Mouse (Mus musculus) midbrain, embryonic 12.5 days (tissue): ENCODE measurements around the gene Nkx2-1. TPM values are rescaled to one million over a fixed set of nuclear protein-coding genes. Genes with fewer than 3 reads are reported as not detected.
"Not testable (repeated sequence)": the region's sequence is repeated elsewhere in the genome, so short reads cannot be mapped to it uniquely, and the experiment has no call there.

Source experiments
- ATAC-seq: fragments of 200-750 bp; cut with Nextera tagmentation; 2 replicates; pipeline ENCODE4 v1.8.0; 2017; ENCODE audit warnings: low read depth, moderate TSS enrichment, moderate library complexity; ENCODE audit not compliant: low FRiP score
- H3K27ac ChIP-seq: fragments of 300-500 bp; sonication (generic); replicated peaks from 2 replicates; pipeline ENCODE4 v1.5.1; 2016; ENCODE audit warnings: mild to moderate bottlenecking
- H3K27me3 ChIP-seq: fragments of 300-500 bp; sonication (generic); 2 replicates; pipeline ENCODE4 v1.6.1; 2016; ENCODE audit warnings: mild to moderate bottlenecking
- H3K36me3 ChIP-seq: fragments of 300-500 bp; sonication (generic); 2 replicates; pipeline ENCODE4 v1.6.1; 2016
- H3K4me1 ChIP-seq: fragments of 300-500 bp; sonication (generic); 2 replicates; pipeline ENCODE4 v1.6.1; 2016
- H3K4me2 ChIP-seq: fragments of 300-500 bp; sonication (generic); replicated peaks from 2 replicates; pipeline ENCODE4 v1.6.1; 2016; ENCODE audit warnings: mild to moderate bottlenecking, moderate library complexity
- H3K4me3 ChIP-seq: fragments of 300-500 bp; sonication (generic); 2 replicates; pipeline ENCODE4 v1.5.1; 2016; ENCODE audit warnings: mild to moderate bottlenecking
- H3K9ac ChIP-seq: fragments of 300-500 bp; sonication (generic); replicated peaks from 2 replicates; pipeline ENCODE4 v1.6.1; 2016; ENCODE audit warnings: mild to moderate bottlenecking, moderate library complexity
- H3K9me3 ChIP-seq: fragments of 300-500 bp; sonication (generic); 2 replicates; pipeline ENCODE4 v1.6.1; 2016; ENCODE audit warnings: mild to moderate bottlenecking
- WGBS: fragments of 180-500 bp; shearing (Covaris S2); methylation state at CpG from one replicate; pipeline ENCODE4 v1.1.7; 2016; 5-methylcytosine and 5-hydroxymethylcytosine counted together
- polyA plus RNA-seq: library from polyadenylated mRNA; unstranded; fragments of >200 nt; fragmentation: Nextera tagmentation; extraction: Ambion mirVana; gene quantifications from 2 replicates; pipeline ENCODE4 v1.2.1, GENCODE M21; 2016

Gene Nkx2-1
- polyA plus RNA-seq, 1 experiment from 2014 or later, result 5.2 TPM

DNA sequence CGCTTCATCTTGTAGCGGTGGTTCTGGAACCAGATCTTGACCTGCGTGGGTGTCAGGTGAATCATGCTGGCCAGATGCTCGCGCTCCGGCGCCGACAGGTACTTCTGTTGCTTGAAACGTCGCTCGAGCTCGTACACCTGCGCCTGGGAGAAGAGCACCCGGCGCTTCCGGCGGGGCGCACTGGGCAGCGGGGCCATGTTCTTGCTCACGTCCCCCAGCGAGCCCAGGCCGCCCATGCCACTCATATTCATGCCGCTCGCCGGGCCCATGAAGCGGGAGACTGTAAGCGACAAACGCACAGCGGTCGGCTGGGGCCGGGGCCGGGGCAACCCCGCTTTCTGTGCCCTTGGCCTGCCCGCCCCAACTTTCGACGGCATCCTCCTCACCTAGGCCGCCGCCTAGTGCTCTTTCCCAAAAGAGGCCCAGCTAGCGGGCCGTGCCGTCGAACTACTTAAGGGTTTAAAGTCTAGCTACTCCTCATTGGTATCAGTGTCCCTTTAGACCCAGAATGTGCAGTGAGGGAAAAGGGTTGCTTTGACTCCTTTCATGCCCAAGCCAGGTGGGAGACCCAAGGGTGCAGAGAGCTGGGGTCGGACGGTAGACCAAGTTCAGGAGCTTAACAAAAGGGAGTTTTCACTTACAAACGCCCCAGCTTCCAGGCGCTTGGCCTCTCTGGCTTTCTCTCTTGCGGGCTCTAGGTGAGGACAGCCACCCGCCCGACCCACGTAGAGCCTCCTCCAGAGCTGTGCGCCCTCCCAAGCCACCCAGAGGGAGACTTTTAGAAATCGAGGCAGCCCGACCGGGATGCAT lies 3.0 kb downstream of the Nkx2-1 start:
- Histone ChIP-seq H3K4me1 (peaks cover 9% of the 10 kb centered on the region; the same call in 1 of the 2 replicates), H3K36me3 (no peaks in the 10 kb centered on the region), H3K9me3 (no peaks in the 10 kb centered on the region), H3K4me3 (peak overlapping the region; percentile 37), H3K27ac (no peak overlapping the region), H3K4me2 (peak overlapping the region; percentile 23), H3K9ac (peak overlapping the region; percentile 50; the same call in 1 of the 2 replicates), H3K27me3 (peaks cover 99% of the 10 kb centered on the region)
- no peak for ATAC-seq
- WGBS, result 2% methylated on average over 54 of the region's 54 CpGs

DNA sequence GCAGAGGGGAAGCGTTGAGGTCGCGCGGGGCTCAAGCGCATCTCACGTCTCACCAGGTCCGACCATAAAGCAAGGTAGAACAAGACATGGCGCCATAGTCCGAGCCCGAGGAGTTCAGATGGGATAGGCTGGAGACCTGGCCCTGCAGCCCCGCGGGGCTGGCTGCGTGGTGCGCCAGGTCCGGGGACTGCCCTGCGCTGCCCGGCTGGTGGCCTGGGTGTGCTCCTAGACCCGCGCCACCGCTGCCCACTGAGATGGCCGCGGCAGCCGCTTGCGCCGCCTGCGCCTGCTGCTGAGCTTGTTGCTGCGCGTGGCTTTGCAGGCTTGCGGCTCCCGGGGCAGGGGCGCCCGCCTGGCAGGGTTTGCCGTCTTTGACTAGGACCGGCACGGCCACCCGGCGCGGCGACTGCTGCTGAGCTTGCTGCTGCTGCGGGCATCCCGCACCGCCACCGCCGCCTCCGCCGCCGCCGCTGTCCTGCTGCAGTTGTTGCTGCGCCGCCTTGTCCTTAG lies 3.7 kb downstream of the Nkx2-1 start:
- peaks cover 9% of the 10 kb centered on the region; the same call in 1 of the 2 replicates for H3K4me1 ChIP-seq
- H3K27ac ChIP-seq, result no peak overlapping the region; the same call in 1 of the 2 replicates
- peak overlapping the region; percentile 37 for H3K4me3 ChIP-seq
- no peaks in the 10 kb centered on the region for H3K9me3 ChIP-seq
- ATAC-seq, result peak; percentile 13; the same call in 1 of the 2 replicates
- peaks cover 99% of the 10 kb centered on the region for H3K27me3 ChIP-seq
- no peak overlapping the region; the same call in 1 of the 2 replicates for H3K9ac ChIP-seq
- peak overlapping the region; percentile 23 for H3K4me2 ChIP-seq
- WGBS, result under 1% methylated on average over 50 of the region's 50 CpGs
- no peaks in the 10 kb centered on the region for H3K36me3 ChIP-seq

DNA sequence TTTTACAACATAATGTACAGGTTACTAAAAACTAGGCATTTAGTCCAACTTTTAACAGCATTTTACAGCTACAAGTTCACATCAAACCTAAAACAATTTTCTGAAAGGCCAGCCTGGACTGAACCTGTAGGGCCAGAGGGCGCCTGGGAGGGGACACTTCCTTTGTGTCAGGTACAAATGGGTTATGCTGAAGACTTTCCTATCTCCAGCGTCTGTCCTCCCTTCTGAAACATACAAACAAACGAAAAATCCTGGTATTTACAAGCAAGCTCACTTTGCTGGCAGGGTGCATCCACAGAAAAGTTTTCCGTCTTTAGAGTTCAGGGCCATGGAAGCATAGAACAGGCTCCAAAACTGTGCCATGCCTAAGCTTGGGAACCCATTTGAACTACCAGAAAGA lies 4.6 kb downstream of the Nkx2-1 start:
- H3K4me2 ChIP-seq, result no peak overlapping the region
- peaks cover 97% of the 10 kb centered on the region for H3K27me3 ChIP-seq
- H3K9me3 ChIP-seq, result no peaks in the 10 kb centered on the region
- no peaks in the 10 kb centered on the region for H3K36me3 ChIP-seq
- peak overlapping the region; percentile 4; the same call in 1 of the 2 replicates for H3K4me3 ChIP-seq
- peaks cover 9% of the 10 kb centered on the region; the same call in 1 of the 2 replicates for H3K4me1 ChIP-seq
- no peak for ATAC-seq
- H3K27ac ChIP-seq, result no peak overlapping the region
- WGBS, result 2% methylated on average over 4 of the region's 4 CpGs
- no peak overlapping the region for H3K9ac ChIP-seq

DNA sequence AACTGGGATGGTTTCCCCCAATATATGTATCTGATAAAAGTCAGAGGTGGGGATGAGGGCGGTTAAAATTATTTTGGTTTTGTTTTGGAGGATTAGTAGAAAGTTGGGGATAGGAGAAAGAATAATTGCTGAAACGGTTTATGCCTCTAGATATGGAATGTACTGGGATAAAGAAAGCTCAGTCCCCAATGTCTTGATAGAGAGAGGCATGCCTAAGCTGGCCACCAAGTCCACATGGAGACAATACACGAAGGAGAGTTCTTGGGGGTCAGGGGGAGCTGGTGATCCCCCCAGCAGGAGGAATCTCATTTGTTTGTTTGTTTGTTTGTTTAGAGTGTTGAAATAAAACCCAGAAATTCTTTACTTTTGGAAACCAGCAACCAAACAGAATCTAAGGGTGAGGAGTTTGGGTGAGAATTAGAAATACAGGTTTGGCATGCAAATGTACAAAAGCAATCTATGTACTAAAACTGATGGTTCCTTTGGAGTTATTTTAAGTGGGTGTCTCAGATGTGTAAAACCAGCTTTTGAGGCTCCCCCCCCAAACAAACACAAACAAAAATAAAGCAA lies 5.6 kb downstream of the Nkx2-1 start:
- peaks cover 97% of the 10 kb centered on the region for H3K27me3 ChIP-seq
- H3K9ac ChIP-seq, result no peak overlapping the region
- H3K4me2 ChIP-seq, result no peak overlapping the region; the same call in 1 of the 2 replicates
- no peak overlapping the region for H3K27ac ChIP-seq
- H3K36me3 ChIP-seq, result no peaks in the 10 kb centered on the region
- ATAC-seq, result no peak
- H3K4me3 ChIP-seq, result no peak overlapping the region
- no peaks in the 10 kb centered on the region for H3K9me3 ChIP-seq
- 3% methylated on average over 3 of the region's 3 CpGs for WGBS
- peaks cover 9% of the 10 kb centered on the region; the same call in 1 of the 2 replicates for H3K4me1 ChIP-seq

DNA sequence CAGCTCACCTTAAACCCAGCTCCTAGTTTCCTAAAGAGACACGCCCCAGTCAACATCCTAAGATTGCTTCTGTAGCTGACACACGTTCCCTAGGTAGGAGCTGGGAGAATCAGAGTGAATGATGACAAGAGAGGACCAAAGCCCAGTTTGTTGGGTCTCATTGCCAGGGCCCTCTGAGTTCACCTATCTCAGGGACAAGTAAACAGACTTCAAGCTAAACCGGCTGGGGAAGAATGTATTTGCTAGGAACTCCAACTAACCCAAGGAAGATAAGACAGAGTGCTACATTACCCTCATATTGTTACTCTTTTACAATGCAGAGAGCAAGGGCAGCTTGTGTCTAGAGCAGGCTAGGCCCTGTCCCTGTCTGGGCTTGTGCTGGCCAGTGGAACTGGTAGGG lies 6.8 kb downstream of the Nkx2-1 start:
- no peak for ATAC-seq
- Histone ChIP-seq H3K9ac (no peak overlapping the region), H3K27me3 (peaks cover 94% of the 10 kb centered on the region), H3K36me3 (no peaks in the 10 kb centered on the region), H3K27ac (no peak overlapping the region), H3K4me3 (no peak overlapping the region), H3K4me2 (no peak overlapping the region), H3K4me1 (peaks cover 9% of the 10 kb centered on the region; the same call in 1 of the 2 replicates), H3K9me3 (no peaks in the 10 kb centered on the region)
- 8% methylated on average over 3 of the region's 3 CpGs for WGBS

DNA sequence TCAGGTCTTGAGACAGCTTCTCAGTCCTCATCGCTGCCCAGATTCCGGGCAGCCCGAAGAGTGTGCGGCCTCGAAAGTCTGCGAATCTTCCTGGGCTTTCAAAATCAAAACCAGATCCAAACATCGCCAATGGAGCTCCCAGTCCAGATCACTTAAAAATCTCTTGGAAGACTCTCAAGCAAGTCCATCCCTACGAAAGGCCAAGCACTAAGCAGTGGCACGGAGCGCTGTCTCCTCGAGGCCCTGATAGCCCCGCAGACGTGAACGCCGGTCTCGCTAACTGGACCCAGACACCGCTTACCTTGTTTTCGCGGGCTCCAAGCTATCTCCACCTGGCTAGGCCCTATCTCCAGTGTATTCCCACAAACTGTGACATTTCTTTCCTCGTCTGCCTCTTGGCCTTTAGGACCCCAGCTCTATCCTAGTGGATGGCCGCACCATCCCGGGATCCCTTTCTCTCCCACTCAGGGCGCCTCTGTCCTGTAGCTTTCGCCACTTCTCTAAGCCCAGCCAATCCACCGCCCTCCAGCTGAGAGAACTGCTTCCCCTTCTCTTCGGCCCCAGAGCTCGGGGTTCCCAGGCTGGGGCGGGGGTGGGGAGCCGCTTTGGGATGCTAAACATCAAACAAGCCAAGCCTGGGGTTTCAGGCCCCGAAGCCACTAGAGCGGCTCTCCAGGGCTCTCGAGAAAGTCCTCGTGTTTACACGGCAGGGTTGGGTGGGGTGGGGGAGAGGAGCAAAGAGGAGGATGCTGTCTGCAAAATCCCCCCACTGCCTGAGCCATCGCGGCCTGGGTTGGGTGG lies 7.6 kb downstream of the Nkx2-1 start:
- Histone ChIP-seq H3K9me3 (no peaks in the 10 kb centered on the region), H3K27ac (no peak overlapping the region; the same call in 1 of the 2 replicates), H3K27me3 (peaks cover 94% of the 10 kb centered on the region), H3K36me3 (no peaks in the 10 kb centered on the region), H3K4me1 (0 out of 2 replicates have a peak, but pooled peaks cover 4% of the 10 kb centered on the region), H3K4me3 (peak overlapping the region; percentile 14), H3K9ac (no peak overlapping the region), H3K4me2 (0 out of 2 replicates have a peak overlapping the region, but pooled peaks have one; percentile 5)
- no peak for ATAC-seq
- under 1% methylated on average over 36 of the region's 36 CpGs for WGBS

DNA sequence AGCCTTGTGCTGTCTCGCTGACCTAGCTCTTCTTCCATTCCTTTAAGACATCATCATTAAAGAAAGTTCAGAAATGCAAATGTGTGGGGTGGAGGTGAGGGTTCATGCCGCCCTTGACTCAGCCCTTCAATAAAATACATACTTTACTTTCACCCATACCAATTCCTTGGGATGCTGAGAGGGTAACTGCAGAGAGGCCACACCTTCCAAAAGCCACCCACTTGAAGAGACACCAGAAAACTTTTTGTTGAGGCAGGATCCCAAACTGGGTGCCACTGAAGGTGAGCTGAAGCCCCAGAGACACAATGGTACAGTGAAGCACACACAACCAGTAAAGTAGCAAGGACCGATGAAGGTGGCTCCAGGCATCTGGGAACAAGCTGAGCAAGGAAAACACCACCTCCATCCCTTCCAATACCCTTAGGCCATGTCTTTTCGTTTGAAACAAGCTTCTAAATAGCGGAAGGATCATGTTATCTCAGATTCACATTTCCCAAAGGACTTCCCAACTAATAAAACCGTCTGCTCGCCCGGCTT lies 8.6 kb downstream of the Nkx2-1 start:
- peaks cover 93% of the 10 kb centered on the region for H3K27me3 ChIP-seq
- no peak overlapping the region for H3K27ac ChIP-seq
- H3K9ac ChIP-seq, result no peak overlapping the region
- WGBS, result 2% methylated on average over 8 of the region's 8 CpGs
- no peak for ATAC-seq
- H3K4me2 ChIP-seq, result 0 out of 2 replicates have a peak overlapping the region, but pooled peaks have one; percentile 5
- H3K4me3 ChIP-seq, result peak overlapping the region; percentile 4; the same call in 1 of the 2 replicates
- H3K4me1 ChIP-seq, result 0 out of 2 replicates have a peak, but pooled peaks cover 3% of the 10 kb centered on the region
- no peaks in the 10 kb centered on the region for H3K36me3 ChIP-seq
- no peaks in the 10 kb centered on the region for H3K9me3 ChIP-seq

DNA sequence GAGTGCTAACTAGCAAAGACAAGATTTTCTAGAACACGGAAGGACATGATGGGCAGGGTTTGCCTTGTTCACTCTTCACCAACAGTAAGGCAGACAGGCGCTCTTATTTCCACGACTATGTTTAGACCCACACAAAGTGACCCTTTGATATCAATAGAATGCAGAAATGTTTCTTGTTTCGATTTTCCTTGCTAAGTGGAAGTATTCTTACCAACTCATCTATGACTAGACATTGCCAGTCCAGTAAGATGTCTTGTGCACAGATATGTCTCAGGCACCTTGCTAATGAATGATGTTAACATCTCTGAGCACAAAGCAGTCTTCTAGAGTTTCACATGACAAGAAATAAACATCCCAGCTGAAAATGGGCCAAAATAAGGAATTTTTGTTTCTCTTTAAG lies 9.6 kb downstream of the Nkx2-1 start:
- no peak overlapping the region for H3K4me3 ChIP-seq
- no peaks in the 10 kb centered on the region for H3K9me3 ChIP-seq
- H3K27me3 ChIP-seq, result peaks cover 93% of the 10 kb centered on the region
- no peaks in the 10 kb centered on the region for H3K36me3 ChIP-seq
- no peak overlapping the region for H3K27ac ChIP-seq
- no peak overlapping the region for H3K9ac ChIP-seq
- ATAC-seq, result no peak
- no peaks in the 10 kb centered on the region for H3K4me1 ChIP-seq
- WGBS, result 21% methylated on average over 4 of the region's 4 CpGs
- peak overlapping the region; percentile 6; the same call in 1 of the 2 replicates for H3K4me2 ChIP-seq

DNA sequence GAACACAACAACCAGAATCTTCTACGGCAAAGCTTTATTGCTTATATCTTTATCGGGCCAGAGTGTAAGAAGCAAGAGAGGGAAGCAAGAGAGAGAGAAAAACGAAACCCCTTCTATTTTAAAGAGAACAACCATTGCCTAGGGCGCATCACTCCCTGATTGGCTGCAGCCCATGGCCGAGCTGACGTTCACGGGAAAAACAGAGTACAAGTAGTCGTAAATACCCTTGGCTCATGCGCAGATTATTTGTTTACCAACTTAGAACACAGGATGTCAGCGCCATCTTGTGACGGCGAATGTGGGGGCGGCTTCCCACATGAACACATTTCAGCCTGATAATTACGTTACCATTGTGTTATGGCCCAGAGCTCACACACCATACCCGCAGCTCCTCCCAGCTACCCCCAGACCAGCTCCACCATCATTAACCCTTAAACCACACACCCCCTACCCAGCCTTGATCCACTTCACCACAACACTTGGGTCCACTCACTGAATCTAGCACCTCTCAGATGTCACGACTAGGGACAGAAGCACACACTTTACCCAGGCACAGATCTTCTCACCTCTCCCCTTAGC lies 11.4 kb downstream of the Nkx2-1 start:
- peaks cover 92% of the 10 kb centered on the region for H3K27me3 ChIP-seq
- H3K9me3 ChIP-seq, H3K4me2 ChIP-seq, H3K9ac ChIP-seq, H3K4me3 ChIP-seq, H3K4me1 ChIP-seq, H3K27ac ChIP-seq, H3K36me3 ChIP-seq: not testable (repeated sequence)
- WGBS, result 6% methylated on average over 10 of the region's 16 CpGs
- peak; percentile 78 for ATAC-seq

DNA sequence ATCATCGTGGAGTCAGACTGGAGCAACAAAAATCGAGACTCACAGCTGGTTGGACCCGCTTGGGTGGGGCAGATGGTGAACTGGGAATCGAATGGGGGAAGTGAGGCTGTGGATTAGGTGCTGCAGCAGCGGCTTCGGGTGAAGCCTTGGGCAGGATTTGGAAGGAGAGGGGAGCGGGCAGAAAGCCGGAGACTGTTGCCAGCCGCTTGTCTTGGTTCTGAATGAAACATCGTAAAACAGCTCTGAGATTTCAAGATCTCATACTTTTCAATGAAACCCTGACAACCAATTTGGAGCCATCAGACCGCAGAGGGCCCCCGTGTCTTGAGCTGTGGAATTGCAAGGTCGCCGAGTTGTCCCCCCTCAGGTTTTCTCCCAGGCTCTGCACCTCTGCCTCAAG lies 12.5 kb downstream of the Nkx2-1 start:
- Histone ChIP-seq H3K27me3 (peaks cover 92% of the 10 kb centered on the region), H3K9ac (no peak overlapping the region), H3K9me3 (no peaks in the 10 kb centered on the region), H3K4me2 (0 out of 2 replicates have a peak overlapping the region, but pooled peaks have one; percentile 7), H3K4me3 (no peak overlapping the region), H3K36me3 (no peaks in the 10 kb centered on the region), H3K27ac (no peak overlapping the region), H3K4me1 (0 out of 2 replicates have a peak, but pooled peaks cover 6% of the 10 kb centered on the region)
- ATAC-seq, result no peak
- WGBS, result 5% methylated on average over 14 of the region's 14 CpGs

DNA sequence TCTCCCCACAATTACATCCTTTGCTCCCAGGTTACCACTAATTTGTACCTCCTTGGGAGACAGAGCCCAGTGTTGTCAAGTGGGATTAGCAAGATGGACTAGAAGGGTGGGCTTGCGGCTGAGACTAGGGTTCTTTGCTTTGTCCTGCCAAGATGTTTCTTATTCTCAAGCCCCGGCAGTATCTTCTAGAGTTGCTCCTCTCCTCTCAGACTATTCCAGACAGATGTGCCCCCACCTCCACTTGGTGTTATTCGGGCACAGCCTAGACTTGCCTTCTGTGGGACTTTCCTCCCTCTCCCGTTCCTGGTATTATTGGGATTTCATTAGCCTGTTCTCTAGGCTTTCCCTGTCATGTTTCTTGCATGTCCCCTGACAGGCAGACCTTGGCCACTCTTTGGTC lies 14.5 kb downstream of the Nkx2-1 start:
- Histone ChIP-seq H3K9ac (no peak overlapping the region), H3K9me3 (no peaks in the 10 kb centered on the region), H3K27me3 (peaks cover 92% of the 10 kb centered on the region), H3K27ac (no peak overlapping the region), H3K36me3 (no peaks in the 10 kb centered on the region), H3K4me3 (no peak overlapping the region), H3K4me2 (no peak overlapping the region), H3K4me1 (0 out of 2 replicates have a peak, but pooled peaks cover 6% of the 10 kb centered on the region)
- no peak for ATAC-seq
- WGBS, result 18% methylated on average over 4 of the region's 4 CpGs
